Mouse (Mus musculus) forebrain, embryonic 10.5 days (tissue): ENCODE measurements at regions not wholly inside any gene's neighbourhood (a gene's known extent, or its start where the extent isn't known, plus 50 kb on each side); places are given as distances from the start of the nearest gene placed in this dataset.

Experiments
- DNase-seq: peaks from one replicate; pipeline ENCODE4 v3.0.0-alpha.2; 2017; ENCODE audit warnings: low spot score; ENCODE audit errors: extremely low spot score
- H3K27ac ChIP-seq: fragments of 300-500 bp; sonication (generic); 2 replicates; pipeline ENCODE4 v1.5.1; 2016; ENCODE audit warnings: mild to moderate bottlenecking
- H3K27me3 ChIP-seq: fragments of 300-500 bp; sonication (generic); 2 replicates; pipeline ENCODE4 v1.6.1; 2016; ENCODE audit warnings: mild to moderate bottlenecking; ENCODE audit not compliant: poor library complexity, severe bottlenecking
- H3K36me3 ChIP-seq: fragments of 300-500 bp; sonication (generic); replicated peaks from 2 replicates; pipeline ENCODE4 v1.6.1; 2016; ENCODE audit warnings: mild to moderate bottlenecking, moderate library complexity
- H3K4me1 ChIP-seq: fragments of 300-500 bp; sonication (generic); 2 replicates; pipeline ENCODE4 v1.6.1; 2016
- H3K4me3 ChIP-seq: fragments of 300-500 bp; sonication (generic); 2 replicates; pipeline ENCODE4 v1.5.1; 2016; ENCODE audit warnings: mild to moderate bottlenecking, moderate library complexity
- H3K9me3 ChIP-seq: fragments of 300-500 bp; sonication (generic); 2 replicates; pipeline ENCODE4 v1.6.1; 2016; ENCODE audit warnings: mild to moderate bottlenecking, moderate library complexity
- WGBS: fragments of 180-500 bp; shearing (Covaris S2); methylation state at CpG from one replicate; pipeline ENCODE4 v1.1.7; 2016; 5-methylcytosine and 5-hydroxymethylcytosine counted together

DNA sequence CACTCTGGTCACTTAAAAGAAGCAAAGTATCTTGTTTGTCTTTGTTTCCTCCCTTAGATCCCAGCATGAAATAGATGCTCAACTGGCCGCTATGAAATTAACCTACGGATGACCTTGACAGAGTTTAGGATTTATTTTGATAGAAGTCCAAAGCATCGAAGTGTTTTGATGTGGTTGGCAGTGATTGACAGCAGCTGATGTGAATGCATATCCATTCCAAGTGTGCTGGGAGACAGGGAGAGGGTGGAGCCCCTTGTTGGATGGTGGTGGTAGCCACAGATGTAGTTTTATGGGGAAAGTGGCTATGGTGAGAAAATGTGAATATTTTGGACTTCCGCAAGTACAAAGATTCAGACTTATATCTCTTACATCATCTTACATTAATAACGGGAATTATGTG lies 197.8 kb upstream of the Irx3 start:
- Histone ChIP-seq H3K4me3 (no peak overlapping the region), H3K4me1 (peaks cover 35% of the 10 kb centered on the region), H3K27me3 (peaks cover 99% of the 10 kb centered on the region), H3K27ac (no peak overlapping the region), H3K36me3 (no peaks in the 10 kb centered on the region), H3K9me3 (peaks cover 17% of the 10 kb centered on the region)
- no peak for DNase-seq
- WGBS: 86% methylated on average over 5 of the region's 5 CpGs

DNA sequence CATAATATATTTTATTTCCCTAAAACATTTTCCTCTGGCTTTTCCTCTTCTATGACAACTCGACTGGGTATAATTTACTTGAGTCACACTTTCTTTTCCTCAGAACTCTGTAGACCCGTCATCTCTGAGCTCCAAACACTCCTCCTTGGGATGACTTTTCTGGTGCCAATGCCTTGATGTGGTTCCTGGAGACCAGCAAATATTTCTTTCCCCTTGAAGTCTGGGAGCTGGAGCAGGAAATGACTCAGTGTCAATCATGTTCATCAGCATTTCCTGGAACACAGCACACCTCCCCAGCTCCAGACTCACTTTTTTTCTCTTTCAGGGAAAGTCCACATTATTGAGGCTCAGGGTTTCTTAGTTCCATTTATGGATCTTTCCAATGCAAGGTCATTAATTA lies 197.3 kb upstream of the Irx3 start:
- Histone ChIP-seq H3K9me3 (peaks cover 17% of the 10 kb centered on the region), H3K27ac (no peak overlapping the region), H3K4me1 (peaks cover 38% of the 10 kb centered on the region), H3K36me3 (no peaks in the 10 kb centered on the region), H3K27me3 (peaks cover 99% of the 10 kb centered on the region), H3K4me3 (no peak overlapping the region)
- no peak for DNase-seq
- 88% methylated on average over 2 of the region's 2 CpGs for WGBS

- Histone ChIP-seq H3K4me1 (peaks cover 52% of the 10 kb centered on the region), H3K36me3 (no peaks in the 10 kb centered on the region), H3K4me3 (peak overlapping the region; percentile 15), H3K27me3 (peaks cover 99% of the 10 kb centered on the region), H3K9me3 (peaks cover 14% of the 10 kb centered on the region), H3K27ac (peak overlapping the region; percentile 40; the same call in 1 of the 2 replicates)
- no peak for DNase-seq
These were observed 196.0 kb upstream of the Irx3 start for GRCm38 (mm10) chr8:91997892-91998189.

- Histone ChIP-seq H3K27me3 (peaks cover 99% of the 10 kb centered on the region), H3K27ac (peak overlapping the region; percentile 40; the same call in 1 of the 2 replicates), H3K4me1 (peaks cover 58% of the 10 kb centered on the region), H3K4me3 (peak overlapping the region; percentile 15), H3K36me3 (no peaks in the 10 kb centered on the region), H3K9me3 (peaks cover 14% of the 10 kb centered on the region)
- WGBS: 23% methylated on average over 26 of the region's 26 CpGs
- DNase-seq: peak; percentile 77
These were observed 195.4 kb upstream of the Irx3 start for GRCm38 (mm10) chr8:91997023-91997891.

GRCm38 (mm10) chr8:91996305-91997022 lies 194.6 kb upstream of the Irx3 start:
- no peaks in the 10 kb centered on the region for H3K36me3 ChIP-seq
- WGBS: 13% methylated on average over 10 of the region's 10 CpGs
- DNase-seq: no peak
- peak overlapping the region; percentile 51; the same call in 1 of the 2 replicates for H3K27ac ChIP-seq
- H3K27me3 ChIP-seq: peaks cover 99% of the 10 kb centered on the region
- peaks cover 66% of the 10 kb centered on the region for H3K4me1 ChIP-seq
- peaks cover 14% of the 10 kb centered on the region for H3K9me3 ChIP-seq
- H3K4me3 ChIP-seq: peak overlapping the region; percentile 11; the same call in 1 of the 2 replicates

DNA sequence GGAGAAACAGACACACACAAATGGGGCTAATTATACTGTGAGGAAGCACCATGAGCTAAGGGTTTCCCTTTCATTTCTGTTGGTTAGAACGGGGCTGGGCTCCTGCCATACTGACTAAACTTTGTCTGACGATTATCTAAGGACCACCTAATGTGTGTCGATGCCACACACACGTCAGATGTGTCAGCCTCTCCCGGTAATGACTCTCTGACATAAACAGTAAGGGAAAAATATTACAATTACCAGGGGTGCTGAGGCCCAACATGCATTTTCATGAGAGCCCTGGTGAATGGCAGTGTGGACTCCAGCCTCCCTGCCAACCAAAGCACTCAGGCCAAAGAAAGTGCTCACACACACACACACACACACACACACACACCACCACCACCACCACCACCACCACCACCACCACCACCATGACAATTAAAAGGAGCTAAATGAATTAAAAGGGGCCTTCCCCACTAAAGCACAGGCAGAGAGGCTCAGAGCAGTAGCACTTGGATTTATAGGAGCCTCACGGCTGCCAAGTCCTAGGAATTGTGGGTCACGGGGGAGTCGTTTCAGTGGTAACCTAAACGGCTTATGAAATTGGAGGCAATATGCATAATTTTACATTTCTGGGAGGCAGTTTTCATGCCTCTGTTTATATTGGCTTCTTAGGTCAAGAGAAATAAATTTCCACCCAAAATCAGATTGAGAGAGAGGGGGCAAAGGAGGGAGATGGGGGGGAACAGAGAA lies 193.7 kb upstream of the Irx3 start:
- H3K4me1 ChIP-seq: peaks cover 75% of the 10 kb centered on the region
- H3K27ac ChIP-seq: no peak overlapping the region
- no peak for DNase-seq
- H3K9me3 ChIP-seq: peaks cover 14% of the 10 kb centered on the region
- no peak overlapping the region for H3K4me3 ChIP-seq
- 69% methylated on average over 9 of the region's 9 CpGs for WGBS
- H3K27me3 ChIP-seq: peaks cover 99% of the 10 kb centered on the region
- no peaks in the 10 kb centered on the region for H3K36me3 ChIP-seq

DNA sequence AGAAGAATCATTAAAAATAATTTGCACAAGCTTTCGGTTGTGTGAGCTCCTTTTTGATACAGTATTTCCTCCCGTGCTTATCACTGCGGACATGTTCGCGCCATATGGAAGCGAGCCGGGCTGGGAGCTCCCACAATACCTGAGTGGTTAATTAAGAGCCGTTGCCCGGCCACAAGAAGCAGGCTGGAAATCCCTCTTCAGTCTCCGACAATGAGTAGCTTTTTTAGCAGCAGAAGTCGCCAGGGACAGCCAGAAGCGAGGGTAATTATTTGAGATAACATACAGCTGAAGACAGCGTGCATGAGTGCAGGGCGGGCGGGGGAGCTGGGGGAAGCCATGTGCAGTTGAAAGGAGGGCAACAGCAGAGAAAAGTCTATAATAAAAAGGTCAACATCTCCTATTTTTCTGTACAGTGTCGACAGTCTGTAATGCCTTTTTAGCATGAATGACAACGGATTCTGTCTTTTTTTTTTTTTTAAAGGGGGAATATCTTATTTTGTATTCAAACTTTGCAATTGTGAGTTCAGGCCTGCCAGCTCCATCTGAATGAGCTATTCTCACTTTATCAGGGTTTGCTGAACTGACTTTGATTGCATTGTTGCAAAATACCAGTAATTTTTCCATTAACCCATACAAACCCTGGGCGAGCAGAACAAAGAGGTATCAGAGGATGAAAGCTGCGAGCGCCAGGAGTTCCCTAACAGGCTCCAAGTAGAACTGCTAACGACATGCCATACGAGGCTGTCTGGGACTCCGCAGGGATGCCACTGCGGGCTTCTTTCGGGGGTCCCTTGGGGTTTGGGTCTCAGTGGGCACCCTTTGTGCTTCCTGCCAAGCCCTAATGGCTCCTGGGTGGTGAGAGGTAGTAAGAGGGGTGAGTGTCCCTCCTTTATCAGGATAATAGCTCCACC lies 189.9 kb upstream of the Irx3 start:
- DNase-seq: peak; percentile 35
- Histone ChIP-seq H3K27me3 (peaks cover 100% of the 10 kb centered on the region), H3K4me3 (peak overlapping the region; percentile 13; the same call in 1 of the 2 replicates), H3K27ac (peak overlapping the region; percentile 44), H3K4me1 (peaks cover 64% of the 10 kb centered on the region), H3K36me3 (no peaks in the 10 kb centered on the region), H3K9me3 (peaks cover 1% of the 10 kb centered on the region)
- 35% methylated on average over 25 of the region's 25 CpGs for WGBS

GRCm38 (mm10) chr8:91990952-91991351 lies 189.1 kb upstream of the Irx3 start:
- H3K27me3 ChIP-seq: peaks cover 99% of the 10 kb centered on the region
- peak overlapping the region; percentile 13; the same call in 1 of the 2 replicates for H3K4me3 ChIP-seq
- WGBS: 58% methylated on average over 5 of the region's 5 CpGs
- no peak for DNase-seq
- no peaks in the 10 kb centered on the region for H3K36me3 ChIP-seq
- 0 out of 2 replicates have a peak overlapping the region, but pooled peaks have one; percentile 32 for H3K27ac ChIP-seq
- H3K4me1 ChIP-seq: peaks cover 56% of the 10 kb centered on the region
- peaks cover 4% of the 10 kb centered on the region for H3K9me3 ChIP-seq

DNA sequence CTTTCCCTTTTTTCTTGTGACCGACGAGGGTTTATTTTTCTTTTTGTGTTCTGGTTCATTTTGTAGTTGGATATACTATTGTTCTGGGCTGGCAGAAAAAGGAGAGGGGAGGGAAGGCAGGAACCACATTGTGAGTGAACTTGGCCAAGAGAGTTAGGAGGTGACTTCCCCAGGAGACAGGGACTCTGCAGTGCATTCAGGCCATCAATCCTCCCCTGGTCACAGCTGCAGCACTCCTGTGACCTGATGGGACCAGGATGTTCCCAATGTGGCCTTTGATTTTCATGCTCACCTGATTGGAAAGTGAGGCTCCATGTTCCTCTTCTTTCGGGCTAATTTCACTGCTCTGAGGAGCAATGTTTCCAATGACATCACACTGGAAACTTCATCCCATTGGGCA lies 188.2 kb upstream of the Irx3 start:
- Histone ChIP-seq H3K36me3 (no peaks in the 10 kb centered on the region), H3K4me3 (no peak overlapping the region), H3K9me3 (peaks cover 4% of the 10 kb centered on the region), H3K27me3 (peaks cover 99% of the 10 kb centered on the region), H3K4me1 (peaks cover 47% of the 10 kb centered on the region), H3K27ac (no peak overlapping the region)
- DNase-seq: no peak
- WGBS: 82% methylated on average over 3 of the region's 3 CpGs

DNA sequence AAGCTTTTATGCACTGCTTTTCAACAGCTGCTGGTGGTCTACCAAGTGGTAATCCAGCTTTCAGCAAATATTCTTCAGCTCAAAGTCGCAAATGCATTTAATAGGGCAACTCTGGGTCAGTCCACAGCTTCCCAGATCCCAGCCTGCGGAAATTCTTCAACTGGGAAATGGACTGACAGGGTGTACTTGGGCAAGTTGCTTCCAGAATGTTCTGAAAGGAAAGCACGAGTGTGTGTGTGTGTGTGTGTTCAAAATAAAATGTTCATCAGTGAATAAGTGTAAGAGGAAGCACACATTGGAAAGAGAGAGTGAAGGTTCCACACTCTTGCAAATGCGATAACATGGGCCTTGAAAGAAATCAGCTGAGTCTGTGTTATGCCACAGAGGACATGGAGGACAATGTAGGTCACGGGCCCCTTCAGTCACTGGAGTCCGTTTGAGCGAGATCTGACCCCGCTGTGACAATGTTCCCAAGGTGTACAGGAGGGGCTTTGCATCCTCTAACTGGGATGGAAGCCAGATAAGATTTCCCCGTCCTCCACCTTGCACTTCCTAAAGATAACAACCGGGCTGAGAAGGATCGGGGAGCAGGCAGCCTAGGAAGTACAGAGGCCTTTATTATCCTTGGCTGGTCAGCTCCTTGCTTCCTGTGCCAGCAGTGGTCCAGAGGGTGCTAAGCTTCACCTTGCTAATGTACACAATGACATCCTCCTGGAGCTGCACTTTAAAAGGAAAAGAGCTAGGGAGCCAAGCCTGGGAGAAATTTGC lies 187.2 kb upstream of the Irx3 start:
- DNase-seq: no peak
- no peak overlapping the region for H3K27ac ChIP-seq
- no peaks in the 10 kb centered on the region for H3K36me3 ChIP-seq
- peaks cover 40% of the 10 kb centered on the region for H3K4me1 ChIP-seq
- H3K9me3 ChIP-seq: peaks cover 4% of the 10 kb centered on the region
- H3K4me3 ChIP-seq: no peak overlapping the region
- 74% methylated on average over 11 of the region's 11 CpGs for WGBS
- H3K27me3 ChIP-seq: peaks cover 99% of the 10 kb centered on the region

DNA sequence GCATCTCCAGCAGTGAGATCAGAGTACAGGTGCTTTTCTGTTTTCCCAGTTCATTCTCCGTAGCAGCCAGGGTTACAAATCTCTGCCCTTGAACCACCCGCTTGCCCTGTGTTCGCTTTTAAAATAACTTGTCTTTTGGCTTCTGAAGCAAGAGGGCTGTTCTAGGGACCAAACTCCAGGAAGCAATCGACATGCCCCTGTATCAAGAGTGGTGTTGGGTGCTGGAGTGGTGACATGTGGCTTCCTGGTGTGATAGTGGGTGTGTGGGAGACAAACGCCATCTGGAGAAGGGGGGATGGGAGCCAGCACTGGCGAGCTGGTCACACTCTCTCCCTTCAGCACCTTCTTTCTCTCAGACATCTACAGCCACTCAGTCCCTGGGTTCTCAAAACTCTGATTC lies 186.0 kb upstream of the Irx3 start:
- no peak for DNase-seq
- Histone ChIP-seq H3K4me3 (no peak overlapping the region), H3K27me3 (peaks cover 97% of the 10 kb centered on the region), H3K9me3 (peaks cover 4% of the 10 kb centered on the region), H3K36me3 (no peaks in the 10 kb centered on the region), H3K27ac (no peak overlapping the region), H3K4me1 (peaks cover 28% of the 10 kb centered on the region)
- WGBS: 78% methylated on average over 6 of the region's 6 CpGs
